Comparison of ENCODE assay signal across 29 mouse cellular contexts in the genomic region with DNA sequence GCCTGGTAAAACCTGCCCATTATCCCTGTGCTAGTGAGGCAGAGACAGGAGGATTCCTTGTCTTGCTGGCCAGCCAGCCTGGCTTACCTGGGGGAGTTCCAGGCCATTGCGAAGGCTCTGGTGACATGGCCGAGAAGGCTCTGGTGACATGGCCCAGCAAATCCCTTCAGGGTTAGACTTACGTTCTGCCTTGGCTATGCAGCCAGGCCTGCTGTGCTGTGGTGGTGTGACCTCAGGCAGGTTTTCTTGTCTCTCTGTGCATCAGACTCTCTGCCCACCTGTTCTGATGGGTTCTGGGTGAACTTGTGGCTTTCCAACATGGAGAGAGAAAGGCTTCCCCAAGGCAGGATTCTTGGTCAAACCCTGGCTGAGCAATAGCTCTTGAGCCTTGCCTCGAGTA. TPM values are rescaled to one million over a fixed set of nuclear protein-coding genes. Genes with fewer than 3 reads are reported as not detected.
"Had no signal": no experiment of that assay in that cellular context is flagged by ENCODE, and none has a peak within 500 bp of the region (broad histone marks: within the 10 kb centered on the region; RNA-seq: fewer than 3 reads in every experiment).

No protein-coding gene starts in this region.

- H3K4me3 ChIP-seq: heart, embryonic 10.5 days; heart, embryonic 12.5 days; hindbrain, embryonic 13.5 days; hindbrain, embryonic 15.5 days; layer of hippocampus, adult 2 months; left cerebral cortex, adult 2 months; limb, embryonic 10.5 days; limb, embryonic 12.5 days; liver, embryonic 13.5 days had no signal

- H3K4me1 ChIP-seq: liver, embryonic 13.5 days had no signal

- DNase-seq: gastrocnemius, postnatal 14 days; gastrocnemius, postnatal 36 days; heart, adult 18-20 months; heart, postnatal 14 days; heart, postnatal 36 days; kidney, adult 11 months; kidney, adult 2 months; kidney, postnatal 10 days; kidney, postnatal 25 days; kidney, postnatal 4 days; liver; liver, embryonic 13.5 days had no signal

- ATAC-seq: hindbrain, postnatal 0 days; intestine, embryonic 16.5 days had no signal

- H3K27ac ChIP-seq: hindbrain, embryonic 13.5 days; hindbrain, embryonic 15.5 days; hindbrain, postnatal 0 days; layer of hippocampus, adult 2 months; left cerebral cortex, adult 2 months; limb, embryonic 10.5 days; limb, embryonic 12.5 days; liver, embryonic 13.5 days had no signal

- H3K36me3 ChIP-seq: heart, embryonic 10.5 days; heart, embryonic 12.5 days; hindbrain, embryonic 13.5 days; hindbrain, embryonic 15.5 days; limb, embryonic 10.5 days; limb, embryonic 12.5 days; liver, embryonic 13.5 days had no signal

RNA-seq across cellular contexts. Expression of a gene that starts 1.9 kb away (rescaled TPM):
- total RNA-seq: granulocyte monocyte progenitor cell, adult 5-6 weeks; hematopoietic stem cell, adult 5-6 weeks had no signal
- polyA plus RNA-seq: heart, embryonic 10.5 days; heart, embryonic 12.5 days; heart, embryonic 14.5 days; hindbrain, embryonic 11.5 days; hindbrain, embryonic 13.5 days; limb, embryonic 10.5 days; liver, embryonic 11.5 days; liver, embryonic 13.5 days had no signal

RNA-seq across cellular contexts. Expression of a gene that starts 24.8 kb away (rescaled TPM):
- total RNA-seq: gastrocnemius, postnatal 14 days; granulocyte monocyte progenitor cell, adult 5-6 weeks; heart, adult 18-20 months; heart, adult 8-10 months; heart, postnatal 14 days; heart, postnatal 36 days; hematopoietic stem cell, adult 5-6 weeks had no signal
- polyA plus RNA-seq: heart, embryonic 10.5 days; heart, embryonic 12.5 days; heart, embryonic 14.5 days; hindbrain, embryonic 11.5 days; hindbrain, embryonic 13.5 days; kidney, adult 2 months; kidney, embryonic 14.5 days; limb, embryonic 10.5 days; liver, embryonic 11.5 days; liver, embryonic 13.5 days had no signal

RNA-seq across cellular contexts. Expression of a gene that starts 28.8 kb away (rescaled TPM):
- total RNA-seq: granulocyte monocyte progenitor cell, adult 5-6 weeks; hematopoietic stem cell, adult 5-6 weeks had no signal
- polyA plus RNA-seq: limb, embryonic 12.5 days had no signal
